Mouse (Mus musculus) left cerebral cortex, adult 8-10 months (tissue): Measurements from ENCODE around the gene Gm11032. TPM values are rescaled to one million over a fixed set of nuclear protein-coding genes. Genes with fewer than 3 reads are reported as not detected.
A peak's percentile ranks its signal among the peaks of the same experiment; 100 is the strongest.
"Not testable (repeated sequence)": the region's sequence is repeated elsewhere in the genome, so short reads cannot be mapped to it uniquely, and the experiment has no call there.

ENCODE experiments used
- DNase-seq, 2 experiments: peaks; one replicate each; pipeline ENCODE4 v3.0.0; 2022; ENCODE audit warnings: low spot score in 2 of 2
- total RNA-seq, 4 experiments: library from RNA; stranded (reverse); gene quantifications; 2 replicates each; pipeline ENCODE4 v1.2.4; 2022

Gene Gm11032
- total RNA-seq, 4 experiments from 2014 or later, result not detected

GRCm38 (mm10) chr11:4625931-4626330 is 6.1 kb downstream of the Gm11032 start:
- DNase-seq, result no peak

GRCm38 (mm10) chr11:4627636-4628035 is 7.8 kb downstream of the Gm11032 start:
- no peak for DNase-seq

GRCm38 (mm10) chr11:4629861-4630280 is 10.0 kb downstream of the Gm11032 start:
- no peak for DNase-seq

GRCm38 (mm10) chr11:4633420-4633819 is 13.6 kb downstream of the Gm11032 start:
- no peak for DNase-seq

GRCm38 (mm10) chr11:4634395-4634794 is 14.5 kb downstream of the Gm11032 start:
- DNase-seq, result no peak

- DNase-seq, result no peak
Measured at GRCm38 (mm10) chr11:4636782-4637342, 17.0 kb downstream of the Gm11032 start.

- peak; percentile 76 to 79 for DNase-seq
Measured at GRCm38 (mm10) chr11:4637534-4638234, 17.8 kb downstream of the Gm11032 start, which contains the start of gene Ascc2. Ascc2 (plus strand) TSS chr11:4637747.

GRCm38 (mm10) chr11:4638261-4638660 is 18.4 kb downstream of the Gm11032 start:
- DNase-seq, result no peak

GRCm38 (mm10) chr11:4641185-4641584 is 21.3 kb downstream of the Gm11032 start:
- DNase-seq, result no peak

GRCm38 (mm10) chr11:4643722-4644121 is 23.9 kb downstream of the Gm11032 start:
- DNase-seq, result no peak

- not testable (repeated sequence) for DNase-seq
Measured at GRCm38 (mm10) chr11:4645180-4645579, 25.3 kb downstream of the Gm11032 start.

- no peak for DNase-seq
Measured at GRCm38 (mm10) chr11:4646409-4646808, 26.5 kb downstream of the Gm11032 start.

- no peak for DNase-seq
Measured at GRCm38 (mm10) chr11:4659818-4660217, 40.0 kb downstream of the Gm11032 start.

GRCm38 (mm10) chr11:4660309-4661025 is 40.6 kb downstream of the Gm11032 start:
- no peak for DNase-seq

- no peak for DNase-seq
Measured at GRCm38 (mm10) chr11:4661324-4661723, 41.5 kb downstream of the Gm11032 start.

- DNase-seq, result no peak
Measured at GRCm38 (mm10) chr11:4661871-4662495, 42.1 kb downstream of the Gm11032 start.

GRCm38 (mm10) chr11:4662496-4662878 is 42.6 kb downstream of the Gm11032 start:
- DNase-seq, result no peak

Other genes with a start within 250 kb of the Gm11032 start
- under 1 TPM in 1 of 4 experiments, not detected in 3; 0.23 TPM for gene Hormad2, start 179.0 kb upstream of the Gm11032 start, total RNA-seq
- gene Mtmr3, start 25.2 kb upstream of the Gm11032 start, total RNA-seq, result 10 to 100 TPM; 66.2 to 74.0 (median 70.5) TPM
- gene Ascc2, start 17.7 kb downstream of the Gm11032 start, total RNA-seq, result 10 to 100 TPM; 16.3 to 20.8 (median 18.2) TPM
- 100 to 1,000 TPM; 312 to 352 (median 336) TPM for gene Uqcr10, start 84.3 kb downstream of the Gm11032 start, total RNA-seq
- gene Zmat5, start 84.6 kb downstream of the Gm11032 start, total RNA-seq, result 10 to 100 TPM; 22.7 to 38.8 (median 27.7) TPM
- 10 to 100 TPM; 23.9 to 30.2 (median 24.9) TPM for gene Cabp7, start 126.7 kb downstream of the Gm11032 start, total RNA-seq
- 10 to 100 TPM; 70.7 to 72.2 (median 71.5) TPM for gene Nf2, start 229.5 kb downstream of the Gm11032 start, total RNA-seq